Mouse (Mus musculus): Measurements from ENCODE around the gene Arhgap30.

The Arhgap30 gene

DNA sequence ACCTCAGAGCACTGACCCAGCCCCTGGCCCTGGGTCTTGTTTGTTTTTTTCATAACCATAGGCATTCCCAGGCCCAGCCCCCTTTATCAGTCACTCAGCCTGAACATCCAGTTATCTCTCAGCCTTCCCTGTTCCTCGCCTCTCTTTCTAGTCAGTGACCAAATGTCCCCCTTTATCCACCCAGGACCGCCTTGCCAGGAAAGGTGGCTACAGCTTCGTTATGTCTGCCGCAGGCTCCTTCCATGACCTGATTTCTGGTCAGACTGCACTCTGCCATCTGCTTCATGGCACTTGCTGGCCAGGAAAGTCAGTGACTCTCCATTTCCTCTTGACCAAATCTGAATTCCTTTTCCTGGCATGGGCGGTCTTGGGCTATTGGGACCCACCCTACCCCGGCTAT, 10.5 kb upstream of the Arhgap30 start:
- DNase-seq (ENCODE audit: low spot score in 2 of 2) = no peak

- DNase-seq (ENCODE audit: low spot score in 2 of 2) = peak; percentile 46 to 60
Measured at GRCm38 (mm10) chr1:171379935-171380599, 8.7 kb upstream of the Arhgap30 start.

- no peak for DNase-seq (ENCODE audit: low spot score in 2 of 2)
Measured at GRCm38 (mm10) chr1:171382096-171382620, 6.6 kb upstream of the Arhgap30 start.

DNA sequence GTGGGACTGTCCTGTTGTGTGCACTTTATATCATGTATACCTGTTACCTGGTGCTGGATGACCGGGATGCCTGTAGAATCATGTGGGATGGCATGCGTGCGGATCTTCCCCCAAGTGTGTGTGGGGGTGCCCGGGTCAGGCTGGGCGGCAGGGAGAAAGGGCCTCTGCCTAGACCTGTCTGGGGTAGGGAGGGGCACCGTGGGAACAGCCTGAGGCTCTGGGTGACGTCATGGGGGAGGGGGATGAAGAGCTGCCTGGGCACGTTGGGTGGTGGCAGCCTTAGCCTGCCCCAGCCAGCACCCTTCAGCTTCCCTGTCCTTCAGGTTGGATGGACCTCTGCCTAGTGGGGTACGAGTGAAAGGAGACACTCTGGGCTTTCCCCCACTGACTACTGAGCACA, 4.4 kb upstream of the Arhgap30 start:
- DNase-seq (ENCODE audit: low spot score in 2 of 2) = no peak

- DNase-seq (ENCODE audit: low spot score in 2 of 2) = no peak
Measured at GRCm38 (mm10) chr1:171385171-171385570, 3.6 kb upstream of the Arhgap30 start.

GRCm38 (mm10) chr1:171387099-171387498, 1.7 kb upstream of the Arhgap30 start:
- DNase-seq (ENCODE audit: low spot score in 2 of 2) = no peak

GRCm38 (mm10) chr1:171390101-171390500, 1.3 kb downstream of the Arhgap30 start:
- no peak for DNase-seq (ENCODE audit: low spot score in 2 of 2)

GRCm38 (mm10) chr1:171401821-171402220, 13.1 kb downstream of the Arhgap30 start:
- no peak for DNase-seq (ENCODE audit: low spot score in 2 of 2)

DNA sequence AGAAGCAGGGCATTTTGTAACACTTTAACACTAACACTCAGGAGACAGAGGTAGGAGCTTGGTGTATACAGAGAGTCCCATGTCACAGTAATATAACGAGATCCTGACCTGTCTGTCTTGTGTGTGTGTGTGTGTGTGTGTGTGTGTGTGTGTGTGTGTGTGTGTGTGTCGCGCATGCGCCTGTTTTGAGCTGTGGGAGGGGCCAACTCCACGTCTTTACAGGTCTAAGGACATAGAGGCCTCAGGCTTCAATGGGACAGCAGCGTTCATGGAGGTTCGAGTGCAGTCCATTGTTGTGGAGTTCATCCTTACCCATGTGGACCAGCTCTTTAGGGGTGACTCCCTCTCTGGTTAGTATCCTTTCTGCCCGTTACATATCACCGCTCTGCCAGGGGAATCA, 14.2 kb downstream of the Arhgap30 start:
- DNase-seq (ENCODE audit: low spot score in 2 of 2) = no peak

DNA sequence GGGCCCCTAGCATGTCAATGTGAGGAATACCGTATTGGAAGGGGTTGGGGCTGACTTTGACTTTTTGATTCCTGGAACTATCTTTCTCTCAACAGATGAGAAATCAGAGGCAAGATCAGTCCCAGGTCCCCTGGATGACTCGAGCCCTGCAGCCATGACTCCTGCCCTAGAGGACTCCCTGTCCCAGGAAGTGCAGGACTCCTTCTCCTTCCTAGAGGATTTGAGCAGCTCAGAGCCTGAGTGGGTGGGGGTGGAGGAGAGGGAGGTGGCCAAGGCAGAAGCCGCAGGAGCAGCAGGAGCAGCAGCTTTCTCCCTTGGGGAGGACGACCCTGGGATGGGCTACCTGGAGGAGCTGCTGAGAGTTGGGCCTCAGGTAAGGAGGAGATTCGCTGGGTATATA, 18.5 kb downstream of the Arhgap30 start:
- DNase-seq (ENCODE audit: low spot score in 2 of 2) = no peak

DNA sequence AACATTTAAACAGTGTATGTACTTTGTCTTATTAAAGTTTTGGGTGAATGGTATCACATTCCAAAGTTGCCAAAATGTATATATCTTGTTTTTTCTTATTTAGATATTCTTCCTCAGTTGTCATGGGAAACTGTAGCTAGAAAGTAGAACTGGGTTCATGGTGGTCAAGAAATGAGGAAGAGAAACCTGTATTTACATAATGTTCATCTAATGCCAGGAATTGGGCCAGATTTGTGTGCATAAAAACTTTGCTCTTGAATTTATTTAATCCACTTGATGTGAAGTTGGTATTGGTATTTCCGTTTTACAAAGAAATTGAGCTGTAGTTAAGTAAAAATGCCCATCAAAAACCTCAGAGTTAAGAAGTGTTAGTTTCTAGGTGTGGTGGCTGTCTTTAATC, 21.5 kb downstream of the Arhgap30 start:
- DNase-seq (ENCODE audit: low spot score in 2 of 2) = no peak

- DNase-seq (ENCODE audit: low spot score in 2 of 2) = peak; percentile 92 to 94
Measured at GRCm38 (mm10) chr1:171410947-171411484, 22.3 kb downstream of the Arhgap30 start, which contains the start of gene Usf1. Usf1 (plus strand) TSS chr1:171411313.

GRCm38 (mm10) chr1:171411492-171411941, 22.8 kb downstream of the Arhgap30 start:
- no peak for DNase-seq (ENCODE audit: low spot score in 2 of 2)

DNA sequence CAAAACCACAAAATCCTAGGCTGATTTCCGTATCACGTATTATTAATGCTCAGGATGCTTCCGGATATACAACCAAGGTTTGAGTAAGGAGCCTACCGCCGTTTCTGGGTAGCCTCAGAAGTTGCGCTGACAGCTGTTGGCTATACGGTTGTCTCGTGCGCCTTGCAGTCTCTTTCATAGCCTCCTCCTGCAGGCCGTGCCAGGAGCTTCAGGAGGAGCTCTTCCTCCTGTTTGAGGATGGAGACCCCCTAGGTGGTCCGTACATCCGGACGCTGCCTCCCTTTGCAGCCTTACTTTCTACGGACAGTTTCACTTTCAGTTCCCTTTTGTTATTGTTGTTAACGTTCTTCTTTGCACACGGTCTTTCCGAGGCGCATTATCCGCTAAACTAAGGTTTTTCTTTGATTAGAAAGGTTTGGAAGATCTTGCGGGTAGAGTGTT, 23.3 kb downstream of the Arhgap30 start:
- peak in 1 of 2 experiments; percentile 18 for DNase-seq (ENCODE audit: low spot score in 2 of 2)

DNA sequence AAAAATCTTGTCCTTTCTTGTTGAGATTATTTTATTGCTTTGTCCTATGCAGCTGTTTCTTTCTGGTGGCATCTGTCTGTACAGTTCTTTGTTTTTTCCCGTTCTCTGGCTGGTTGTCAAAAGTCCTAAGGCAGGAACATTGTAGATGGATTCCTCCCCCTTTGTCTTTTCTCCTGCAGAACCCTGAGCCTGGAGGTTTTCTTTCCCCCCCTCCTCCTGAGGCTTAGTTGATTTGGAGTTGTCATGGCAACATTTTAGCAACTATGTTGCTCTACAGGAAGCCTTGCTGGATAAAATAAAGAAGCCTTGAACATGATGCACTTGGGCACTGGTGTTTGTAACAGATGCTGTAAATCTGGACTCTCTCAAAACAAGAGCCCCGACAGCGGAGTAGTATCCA, 23.7 kb downstream of the Arhgap30 start:
- peak; percentile 10 to 25 for DNase-seq (ENCODE audit: low spot score in 2 of 2)

- DNase-seq (ENCODE audit: low spot score in 2 of 2) = no peak
Measured at GRCm38 (mm10) chr1:171413608-171414007, 24.9 kb downstream of the Arhgap30 start.

- DNase-seq (ENCODE audit: low spot score in 2 of 2) = no peak
Measured at GRCm38 (mm10) chr1:171418660-171419059, 29.9 kb downstream of the Arhgap30 start, which contains the start of gene Tstd1. Tstd1 (plus strand) TSS chr1:171418872.

DNA sequence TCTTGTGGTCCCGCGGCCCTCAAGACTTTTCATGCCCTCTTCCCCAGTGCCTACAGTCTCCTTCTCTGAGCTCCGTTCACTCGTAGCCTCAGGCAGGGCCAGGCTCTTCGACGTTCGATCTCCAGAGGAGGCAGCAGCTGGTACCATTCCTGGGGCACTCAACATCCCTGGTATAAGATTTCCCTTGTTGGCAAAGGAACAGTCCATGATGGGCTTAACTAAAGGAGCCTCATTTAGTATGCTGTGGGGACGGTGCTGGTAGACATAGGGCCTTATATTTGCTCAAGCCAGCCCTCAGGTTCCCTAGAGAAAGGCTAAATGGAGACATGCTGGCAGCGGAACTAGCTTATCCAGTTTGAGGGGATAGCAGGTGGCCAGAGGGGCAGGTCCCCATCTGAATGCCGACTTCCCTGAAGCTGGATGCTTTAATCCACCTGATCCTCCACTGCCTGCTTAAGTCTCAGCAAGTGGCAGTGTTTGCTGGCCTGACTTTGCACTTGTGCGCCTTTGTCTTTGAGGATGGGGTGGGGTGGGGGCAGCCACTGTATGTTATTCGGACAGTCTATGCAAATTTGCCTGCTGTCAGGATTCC, 30.6 kb downstream of the Arhgap30 start:
- no peak for DNase-seq (ENCODE audit: low spot score in 2 of 2)

DNA sequence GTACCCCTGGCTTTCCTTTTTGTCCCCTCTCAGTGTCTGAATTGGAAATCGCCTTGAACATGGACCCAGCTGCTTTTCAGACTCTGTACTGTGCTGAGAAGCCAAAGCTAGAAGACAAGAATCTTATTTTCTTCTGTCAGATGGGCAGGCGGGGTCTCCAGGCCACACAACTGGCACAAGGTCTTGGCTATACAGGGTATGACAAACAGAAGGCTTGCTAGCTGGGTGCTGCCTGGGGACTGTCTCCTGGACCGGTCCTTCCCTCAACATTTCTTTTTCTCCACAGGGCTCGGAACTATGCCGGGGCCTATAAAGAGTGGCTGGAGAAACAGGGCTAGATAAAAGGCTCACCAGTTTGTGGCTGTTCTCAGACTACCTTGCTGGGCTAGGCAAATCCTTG, 31.2 kb downstream of the Arhgap30 start:
- DNase-seq (ENCODE audit: low spot score in 2 of 2) = no peak

DNA sequence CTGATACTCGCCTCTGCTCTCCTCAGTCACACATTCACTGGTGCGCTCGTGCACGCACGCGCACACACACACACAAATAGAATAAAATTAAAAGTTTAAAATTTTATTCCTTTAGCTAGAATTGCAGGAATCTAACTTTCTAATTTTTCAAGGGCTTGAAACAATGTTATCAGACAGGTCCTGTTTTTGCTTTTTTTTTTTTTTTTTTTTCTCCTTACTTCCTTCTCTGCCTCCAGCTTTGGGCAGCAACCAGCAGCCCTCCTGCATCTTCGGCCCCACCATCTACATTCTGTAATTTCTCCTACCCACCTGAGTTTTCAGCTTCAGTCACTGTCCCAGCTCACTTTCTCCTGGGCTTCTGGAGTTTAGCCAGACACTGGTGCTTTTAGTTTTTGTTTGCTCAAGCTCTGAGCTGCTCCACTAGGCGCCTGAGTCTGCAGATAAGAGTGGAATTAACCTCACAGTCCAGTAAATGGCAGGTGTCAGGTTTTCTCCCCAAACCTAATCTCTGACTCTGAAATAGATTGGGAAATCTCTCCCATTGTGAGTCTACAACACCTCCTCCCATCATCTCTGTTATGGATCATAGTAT, 33.8 kb downstream of the Arhgap30 start:
- no peak for DNase-seq (ENCODE audit: low spot score in 2 of 2)

- DNase-seq (ENCODE audit: low spot score in 2 of 2) = no peak
Measured at GRCm38 (mm10) chr1:171424638-171425037, 35.9 kb downstream of the Arhgap30 start.

DNA sequence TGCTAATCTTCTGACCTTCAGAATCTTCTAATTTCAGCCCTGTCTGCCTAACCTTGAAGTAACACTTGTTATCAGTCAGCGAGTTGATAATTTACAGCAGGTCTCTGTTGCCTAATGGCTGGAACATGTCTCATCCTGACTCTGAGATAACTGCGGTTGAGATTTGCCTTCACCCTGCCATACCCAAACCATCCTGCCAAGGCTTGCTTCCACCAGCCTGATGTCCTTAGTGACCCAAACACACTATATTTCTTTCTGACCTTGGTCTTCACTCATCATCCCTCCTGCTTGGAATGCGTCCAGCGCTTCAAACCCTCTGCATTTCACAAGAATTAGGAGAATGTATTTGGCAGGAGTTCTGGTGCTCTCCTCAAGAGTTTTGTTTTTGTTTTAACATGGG, 36.4 kb downstream of the Arhgap30 start:
- DNase-seq (ENCODE audit: low spot score in 2 of 2) = no peak
